Mouse (Mus musculus) heart, embryonic 15.5 days (tissue): ENCODE results near the gene Naa80. TPM values are rescaled to one million over a fixed set of nuclear protein-coding genes. Genes with fewer than 3 reads are reported as not detected.

Experiments
- ATAC-seq: fragments of 200-750 bp; cut with Nextera tagmentation; replicated peaks from 2 replicates; pipeline ENCODE4 v1.8.0; 2017; ENCODE audit warnings: low read depth, moderate TSS enrichment; ENCODE audit not compliant: insufficient number of reproducible peaks, insufficient read depth, low FRiP score
- H3K27ac ChIP-seq: fragments of 300-500 bp; sonication (generic); 2 replicates; pipeline ENCODE4 v1.5.1; 2015; ENCODE audit warnings: mild to moderate bottlenecking, inconsistent platforms
- H3K27me3 ChIP-seq: fragments of 300-500 bp; sonication (generic); 2 replicates; pipeline ENCODE4 v1.6.1; 2015; ENCODE audit warnings: inconsistent platforms
- H3K36me3 ChIP-seq: fragments of 300-500 bp; sonication (generic); 2 replicates; pipeline ENCODE4 v1.6.1; 2015; ENCODE audit warnings: mild to moderate bottlenecking, inconsistent platforms
- H3K4me1 ChIP-seq: fragments of 300-500 bp; sonication (generic); replicated peaks from 2 replicates; pipeline ENCODE4 v1.6.1; 2015; ENCODE audit warnings: inconsistent platforms
- H3K4me2 ChIP-seq: fragments of 300-500 bp; sonication (generic); 2 replicates; pipeline ENCODE4 v1.6.1; 2015; ENCODE audit warnings: inconsistent platforms, mild to moderate bottlenecking, moderate library complexity
- H3K4me3 ChIP-seq: fragments of 300-500 bp; sonication (generic); 2 replicates; pipeline ENCODE4 v1.5.1; 2015; ENCODE audit warnings: mild to moderate bottlenecking, inconsistent platforms
- H3K9ac ChIP-seq: fragments of 300-500 bp; sonication (generic); 2 replicates; pipeline ENCODE4 v1.6.1; 2015; ENCODE audit warnings: mild to moderate bottlenecking, inconsistent platforms
- H3K9me3 ChIP-seq: fragments of 300-500 bp; sonication (generic); replicated peaks from 2 replicates; pipeline ENCODE4 v1.6.1; 2016; ENCODE audit warnings: inconsistent platforms
- WGBS: fragments of 180-500 bp; shearing (Covaris S2); methylation state at CpG from one replicate; pipeline ENCODE4 v1.1.7; 2015; ENCODE audit warnings: mixed read lengths; 5-methylcytosine and 5-hydroxymethylcytosine counted together
- polyA plus RNA-seq: library from polyadenylated mRNA; unstranded; fragments of >200 nt; fragmentation: Nextera tagmentation; extraction: Ambion mirVana; gene quantifications from 2 replicates; pipeline ENCODE4 v1.2.1, GENCODE M21; 2015

Naa80 gene
- polyA plus RNA-seq, 1 experiment from 2014 or later = 13.4 TPM

- Histone ChIP-seq H3K4me1 (peaks cover 39% of the 10 kb centered on the region), H3K4me3 (peak overlapping the region; percentile 71), H3K27me3 (no peaks in the 10 kb centered on the region), H3K4me2 (peak overlapping the region; percentile 72), H3K36me3 (peaks cover 31% of the 10 kb centered on the region), H3K9ac (peak overlapping the region; percentile 66), H3K27ac (no peak overlapping the region), H3K9me3 (no peaks in the 10 kb centered on the region)
- ATAC-seq = no peak
- 46% methylated on average over 8 of the region's 8 CpGs for WGBS
Measured at GRCm38 (mm10) chr9:107542721-107543120, 36.0 kb upstream of the Naa80 start.

- Histone ChIP-seq H3K4me2 (no peak overlapping the region), H3K27me3 (no peaks in the 10 kb centered on the region), H3K4me1 (peaks cover 39% of the 10 kb centered on the region), H3K36me3 (peaks cover 25% of the 10 kb centered on the region), H3K9ac (no peak overlapping the region), H3K27ac (no peak overlapping the region), H3K9me3 (no peaks in the 10 kb centered on the region), H3K4me3 (no peak overlapping the region)
- WGBS = 78% methylated on average over 11 of the region's 11 CpGs
- no peak for ATAC-seq
Measured at GRCm38 (mm10) chr9:107543299-107543698, 35.4 kb upstream of the Naa80 start.

- Histone ChIP-seq H3K4me2 (no peak overlapping the region), H3K9me3 (no peaks in the 10 kb centered on the region), H3K4me3 (no peak overlapping the region), H3K4me1 (peaks cover 39% of the 10 kb centered on the region), H3K27me3 (peaks cover 6% of the 10 kb centered on the region; the same call in 1 of the 2 replicates), H3K27ac (no peak overlapping the region), H3K9ac (no peak overlapping the region), H3K36me3 (peaks cover 15% of the 10 kb centered on the region; the same call in 1 of the 2 replicates)
- no peak for ATAC-seq
- 92% methylated on average over 17 of the region's 17 CpGs for WGBS
Measured at GRCm38 (mm10) chr9:107544196-107544700, 34.4 kb upstream of the Naa80 start.

DNA sequence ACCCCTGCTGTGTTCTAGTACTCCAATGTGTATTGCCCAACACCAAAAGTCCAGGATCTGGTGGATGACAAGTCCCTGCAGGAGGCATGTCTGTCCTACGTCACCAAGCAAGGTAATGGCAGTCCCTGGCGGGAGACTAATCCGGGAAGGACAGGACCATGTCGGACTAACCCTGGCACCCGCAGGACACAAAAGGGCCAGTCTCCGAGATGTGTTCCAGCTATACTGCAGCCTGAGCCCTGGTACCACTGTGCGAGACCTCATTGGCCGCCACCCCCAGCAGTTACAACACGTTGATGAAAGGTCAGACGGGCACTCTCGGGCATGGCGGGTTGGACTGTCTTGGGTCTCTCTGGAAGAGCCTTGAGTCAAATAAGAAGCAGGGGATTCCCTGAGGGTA is 34.0 kb upstream of the Naa80 start:
- Histone ChIP-seq H3K9ac (no peak overlapping the region), H3K27me3 (peaks cover 8% of the 10 kb centered on the region; the same call in 1 of the 2 replicates), H3K27ac (no peak overlapping the region), H3K4me1 (peaks cover 39% of the 10 kb centered on the region), H3K4me3 (no peak overlapping the region), H3K36me3 (peaks cover 11% of the 10 kb centered on the region; the same call in 1 of the 2 replicates), H3K9me3 (no peaks in the 10 kb centered on the region), H3K4me2 (no peak overlapping the region)
- WGBS = 88% methylated on average over 12 of the region's 12 CpGs
- no peak for ATAC-seq

GRCm38 (mm10) chr9:107545199-107545598 is 33.5 kb upstream of the Naa80 start:
- no peak overlapping the region for H3K4me3 ChIP-seq
- no peak for ATAC-seq
- 79% methylated on average over 10 of the region's 10 CpGs for WGBS
- H3K4me2 ChIP-seq = no peak overlapping the region
- H3K9ac ChIP-seq = no peak overlapping the region
- H3K27me3 ChIP-seq = peaks cover 11% of the 10 kb centered on the region; the same call in 1 of the 2 replicates
- no peak overlapping the region for H3K27ac ChIP-seq
- peaks cover 8% of the 10 kb centered on the region; the same call in 1 of the 2 replicates for H3K36me3 ChIP-seq
- H3K9me3 ChIP-seq = no peaks in the 10 kb centered on the region
- peaks cover 39% of the 10 kb centered on the region for H3K4me1 ChIP-seq

DNA sequence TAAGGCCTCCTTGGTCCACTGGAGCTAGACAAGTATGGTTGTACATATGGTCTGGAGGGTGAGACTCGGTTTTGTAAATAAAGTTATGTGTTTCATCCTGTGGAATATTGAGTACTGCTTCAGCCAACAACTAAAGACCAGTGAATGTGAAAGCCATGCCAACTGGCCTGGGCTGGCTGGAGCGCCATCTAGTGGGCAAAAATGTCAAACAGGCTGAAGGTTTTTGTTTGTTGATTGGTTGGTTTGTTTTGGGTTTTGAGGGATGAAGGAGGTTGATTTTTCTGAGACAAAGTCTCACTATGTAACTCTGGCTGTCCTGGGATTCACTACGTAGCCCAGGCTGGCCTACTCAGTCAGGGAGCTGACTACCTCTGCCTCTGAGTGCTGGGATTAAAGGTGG is 33.1 kb upstream of the Naa80 start:
- Histone ChIP-seq H3K4me2 (no peak overlapping the region), H3K27ac (no peak overlapping the region), H3K9ac (no peak overlapping the region), H3K36me3 (peaks cover 8% of the 10 kb centered on the region; the same call in 1 of the 2 replicates), H3K4me1 (peaks cover 39% of the 10 kb centered on the region), H3K9me3 (no peaks in the 10 kb centered on the region), H3K27me3 (peaks cover 14% of the 10 kb centered on the region; the same call in 1 of the 2 replicates), H3K4me3 (no peak overlapping the region)
- 14% methylated on average over 3 of the region's 3 CpGs for WGBS
- no peak for ATAC-seq

DNA sequence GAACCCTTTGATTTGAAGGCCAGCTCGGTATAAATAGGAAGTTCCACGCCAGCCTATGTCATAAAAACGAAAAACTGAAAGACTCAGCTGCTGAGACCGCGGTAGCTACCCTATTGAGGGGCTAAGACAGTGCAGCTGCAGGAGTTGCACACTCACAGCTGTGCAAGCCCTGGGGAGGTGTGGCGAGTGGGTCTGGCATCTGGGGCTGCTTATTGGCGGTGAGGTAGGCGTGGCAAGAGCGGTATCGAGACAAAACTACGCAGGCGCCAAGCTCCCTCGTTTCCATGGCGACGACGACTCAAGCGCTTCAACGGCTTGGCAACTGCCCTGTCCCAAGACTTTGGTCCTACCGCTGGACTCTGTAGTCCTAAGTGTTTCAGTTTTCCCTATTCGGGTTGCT is 31.7 kb upstream of the Naa80 start, which contains the start of gene Zmynd10:
Gene Zmynd10 (plus strand): TSS at position 273 of the 400 bp plus-strand sequence.
- Histone ChIP-seq H3K4me3 (peak within 1 kb of the TSS; percentile 26), H3K27ac (0 out of 2 replicates have a peak within 1 kb of the TSS, but pooled peaks have one; percentile 11), H3K36me3 (peaks cover 8% of the 10 kb centered on the region; the same call in 1 of the 2 replicates), H3K4me2 (peak within 1 kb of the TSS; percentile 58), H3K9me3 (no peaks in the 10 kb centered on the region), H3K9ac (0 out of 2 replicates have a peak within 1 kb of the TSS, but pooled peaks have one; percentile 7), H3K27me3 (peaks cover 18% of the 10 kb centered on the region; the same call in 1 of the 2 replicates), H3K4me1 (peaks cover 44% of the 10 kb centered on the region)
- ATAC-seq = peak; percentile 33; the same call in 1 of the 2 replicates
- 3% methylated on average over 20 of the region's 20 CpGs for WGBS

DNA sequence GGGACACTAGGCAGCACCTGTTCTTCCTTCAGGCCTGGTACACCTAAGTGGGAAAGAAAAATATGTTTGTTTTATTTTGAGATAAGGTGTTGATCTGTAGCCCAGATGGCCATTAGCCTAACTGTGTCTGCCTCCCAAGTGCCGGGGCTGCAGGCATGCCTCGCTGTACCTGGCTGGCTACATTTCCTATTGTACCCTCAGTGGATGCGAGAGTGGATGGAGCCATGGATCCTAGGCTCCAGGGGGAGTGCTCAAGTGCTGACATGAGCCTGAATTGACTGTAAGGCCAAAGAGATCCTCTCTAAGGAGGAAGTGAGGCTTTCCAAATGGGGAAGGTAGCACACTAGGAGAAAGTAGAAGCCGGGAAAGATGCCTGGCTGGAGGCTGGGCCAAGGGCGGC is 30.7 kb upstream of the Naa80 start:
- no peak for ATAC-seq
- no peak overlapping the region for H3K4me3 ChIP-seq
- H3K9me3 ChIP-seq = no peaks in the 10 kb centered on the region
- peaks cover 8% of the 10 kb centered on the region; the same call in 1 of the 2 replicates for H3K36me3 ChIP-seq
- 73% methylated on average over 5 of the region's 5 CpGs for WGBS
- peaks cover 46% of the 10 kb centered on the region for H3K4me1 ChIP-seq
- peaks cover 18% of the 10 kb centered on the region; the same call in 1 of the 2 replicates for H3K27me3 ChIP-seq
- H3K9ac ChIP-seq = no peak overlapping the region
- H3K27ac ChIP-seq = no peak overlapping the region
- no peak overlapping the region for H3K4me2 ChIP-seq

DNA sequence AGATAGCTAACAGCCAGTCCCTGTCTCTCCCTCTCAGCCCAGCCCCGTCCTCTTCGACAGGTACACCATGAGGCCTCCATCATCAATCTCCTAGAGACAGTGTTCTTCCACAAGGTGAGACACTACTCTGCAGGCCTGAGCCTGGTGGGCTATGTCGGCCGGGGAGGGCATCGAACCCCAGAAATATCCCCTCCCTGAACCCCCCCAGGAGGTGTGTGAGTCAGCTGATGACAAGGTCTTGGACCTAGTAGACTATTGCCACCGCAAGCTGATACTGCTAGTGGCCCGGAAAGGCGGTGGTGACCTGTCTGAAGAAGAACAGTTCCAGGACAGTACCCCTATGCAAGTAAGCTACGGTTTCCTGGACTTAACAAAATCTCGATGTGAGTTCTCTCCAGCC is 29.9 kb upstream of the Naa80 start:
- H3K9ac ChIP-seq = no peak overlapping the region
- ATAC-seq = no peak
- H3K4me2 ChIP-seq = no peak overlapping the region
- no peaks in the 10 kb centered on the region for H3K9me3 ChIP-seq
- 86% methylated on average over 10 of the region's 10 CpGs for whole genome bisulfite sequencing
- peaks cover 52% of the 10 kb centered on the region for H3K4me1 ChIP-seq
- peaks cover 8% of the 10 kb centered on the region; the same call in 1 of the 2 replicates for H3K36me3 ChIP-seq
- no peak overlapping the region for H3K4me3 ChIP-seq
- H3K27ac ChIP-seq = no peak overlapping the region
- H3K27me3 ChIP-seq = peaks cover 18% of the 10 kb centered on the region; the same call in 1 of the 2 replicates

- no peaks in the 10 kb centered on the region for H3K9me3 ChIP-seq
- H3K9ac ChIP-seq = no peak overlapping the region
- peaks cover 18% of the 10 kb centered on the region; the same call in 1 of the 2 replicates for H3K27me3 ChIP-seq
- no peak overlapping the region for H3K27ac ChIP-seq
- no peak for ATAC-seq
- peaks cover 2% of the 10 kb centered on the region; the same call in 1 of the 2 replicates for H3K36me3 ChIP-seq
- WGBS = 84% methylated on average over 20 of the region's 20 CpGs
- H3K4me1 ChIP-seq = peaks cover 54% of the 10 kb centered on the region
- H3K4me2 ChIP-seq = no peak overlapping the region
- H3K4me3 ChIP-seq = no peak overlapping the region
Measured at GRCm38 (mm10) chr9:107549297-107550074, 29.2 kb upstream of the Naa80 start.

DNA sequence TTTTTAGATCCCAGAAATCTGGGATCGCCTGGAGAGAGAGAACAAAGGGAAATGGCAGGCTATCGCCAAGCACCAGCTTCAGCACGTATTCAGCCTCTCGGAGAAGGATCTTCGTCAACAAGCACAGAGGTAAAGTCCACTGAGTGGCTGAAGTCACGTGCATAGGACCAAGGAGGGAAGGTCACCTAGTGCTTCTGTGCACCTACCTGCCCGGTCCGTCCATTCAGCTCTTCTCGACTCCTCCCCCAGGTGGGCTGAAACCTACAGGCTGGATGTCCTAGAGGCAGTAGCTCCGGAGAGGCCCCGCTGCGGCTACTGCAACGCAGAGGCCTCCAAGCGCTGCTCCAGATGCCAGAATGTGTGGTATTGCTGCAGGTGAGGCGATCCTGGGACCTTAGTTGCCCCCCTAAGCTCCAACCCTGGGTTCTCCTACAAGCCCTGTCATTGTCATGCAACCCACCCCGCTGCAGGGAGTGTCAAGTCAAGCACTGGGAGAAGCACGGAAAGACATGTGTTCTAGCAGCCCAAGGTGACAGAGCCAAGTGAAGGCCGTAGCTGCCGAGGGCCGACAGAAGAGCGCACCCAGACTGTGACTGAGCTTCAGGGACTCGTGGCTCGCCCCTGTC is 28.1 kb upstream of the Naa80 start:
- H3K27me3 ChIP-seq = peaks cover 18% of the 10 kb centered on the region; the same call in 1 of the 2 replicates
- H3K27ac ChIP-seq = peak overlapping the region; percentile 58; the same call in 1 of the 2 replicates
- H3K4me1 ChIP-seq = peaks cover 54% of the 10 kb centered on the region

More for the DNA sequence above, 28.1 kb upstream of the Naa80 start:
- Histone ChIP-seq H3K36me3 (no peaks in the 10 kb centered on the region), H3K4me2 (peak overlapping the region; percentile 91), H3K4me3 (peak overlapping the region; percentile 57), H3K9me3 (no peaks in the 10 kb centered on the region), H3K9ac (0 out of 2 replicates have a peak overlapping the region, but pooled peaks have one; percentile 63)
- WGBS = 41% methylated on average over 23 of the region's 23 CpGs
- no peak for ATAC-seq
